Mouse (Mus musculus) intestine, embryonic 14.5 days (tissue): ENCODE measurements at regions not wholly inside any gene's neighbourhood (a gene's known extent, or its start where the extent isn't known, plus 50 kb on each side); places are given as distances from the start of the nearest gene placed in this dataset.

Source experiments
- ATAC-seq: fragments of 200-750 bp; cut with Nextera tagmentation; replicated peaks from 2 replicates; pipeline ENCODE4 v1.8.0; 2017; ENCODE audit warnings: low read depth, moderate number of reproducible peaks, moderate TSS enrichment, moderate library complexity; ENCODE audit not compliant: low FRiP score, low TSS enrichment
- DNase-seq: peaks from one replicate; pipeline ENCODE4 v3.0.0-alpha.2; 2018; ENCODE audit warnings: low spot score
- H3K27ac ChIP-seq: fragments of 300-500 bp; sonication (generic); 2 replicates; pipeline ENCODE4 v1.5.1; 2014; ENCODE audit warnings: low read depth, mild to moderate bottlenecking, control low read depth
- H3K27me3 ChIP-seq: fragments of 300-500 bp; sonication (generic); replicated peaks from 2 replicates; pipeline ENCODE4 v1.6.1; 2014; ENCODE audit warnings: low read length, control low read depth; ENCODE audit not compliant: control insufficient read depth, insufficient read depth
- H3K36me3 ChIP-seq: fragments of 300-500 bp; sonication (generic); 2 replicates; pipeline ENCODE4 v1.6.1; 2014; ENCODE audit warnings: low read length, control low read depth; ENCODE audit not compliant: control insufficient read depth, insufficient read depth
- H3K4me1 ChIP-seq: fragments of 300-500 bp; sonication (generic); replicated peaks from 2 replicates; pipeline ENCODE4 v1.6.1; 2014; ENCODE audit warnings: low read length, control low read depth, mixed read lengths; ENCODE audit not compliant: control insufficient read depth, insufficient read depth
- H3K4me2 ChIP-seq: fragments of 300-500 bp; sonication (generic); 2 replicates; pipeline ENCODE4 v1.6.1; 2014; ENCODE audit warnings: low read length
- H3K4me3 ChIP-seq: fragments of 300-500 bp; sonication (generic); 2 replicates; pipeline ENCODE4 v1.5.1; 2014; ENCODE audit warnings: low read depth, low read length, control low read depth, mixed read lengths
- H3K9ac ChIP-seq: fragments of 300-500 bp; sonication (generic); 2 replicates; pipeline ENCODE4 v1.6.1; 2014; ENCODE audit warnings: mild to moderate bottlenecking, low read length
- H3K9me3 ChIP-seq: fragments of 300-500 bp; sonication (generic); 2 replicates; pipeline ENCODE4 v1.6.1; 2016; ENCODE audit warnings: low read length, control low read depth; ENCODE audit not compliant: control insufficient read depth
- WGBS: fragments of 180-500 bp; shearing (Covaris S2); extraction: QIAGEN DNeasy Blood & Tissue Kit; methylation state at CpG from one replicate; pipeline ENCODE4 v1.1.7; 2014; 5-methylcytosine and 5-hydroxymethylcytosine counted together

DNA sequence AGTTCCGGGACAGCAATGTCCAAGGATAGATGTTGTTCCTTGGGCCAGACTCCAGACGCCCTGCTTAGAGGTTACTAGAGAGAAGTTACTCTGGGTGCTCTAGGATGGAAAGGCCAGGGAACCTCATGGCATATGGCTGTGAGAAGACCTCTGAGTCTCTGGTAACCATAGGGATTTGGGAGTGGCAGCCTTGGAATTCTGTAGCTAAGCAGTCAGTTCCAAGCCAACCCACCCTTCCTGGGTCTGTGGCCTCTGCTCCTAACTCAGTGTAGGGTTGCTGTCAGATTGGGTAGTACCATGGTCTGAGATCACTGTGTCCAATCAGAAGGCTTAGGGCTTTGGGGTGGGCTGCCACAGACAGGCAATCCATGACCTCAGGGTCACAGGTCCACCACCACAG, 82.3 kb upstream of the Actrt2 start:
- no peak overlapping the region for H3K9ac ChIP-seq
- no peaks in the 10 kb centered on the region for H3K4me1 ChIP-seq
- H3K4me2 ChIP-seq = no peak overlapping the region
- no peaks in the 10 kb centered on the region for H3K27me3 ChIP-seq
- no peaks in the 10 kb centered on the region for H3K36me3 ChIP-seq
- 86% methylated on average over 2 of the region's 2 CpGs for WGBS
- H3K9me3 ChIP-seq = no peaks in the 10 kb centered on the region
- H3K4me3 ChIP-seq = no peak overlapping the region
- H3K27ac ChIP-seq = no peak overlapping the region
- ATAC-seq (no peak), DNase-seq (no peak)

DNA sequence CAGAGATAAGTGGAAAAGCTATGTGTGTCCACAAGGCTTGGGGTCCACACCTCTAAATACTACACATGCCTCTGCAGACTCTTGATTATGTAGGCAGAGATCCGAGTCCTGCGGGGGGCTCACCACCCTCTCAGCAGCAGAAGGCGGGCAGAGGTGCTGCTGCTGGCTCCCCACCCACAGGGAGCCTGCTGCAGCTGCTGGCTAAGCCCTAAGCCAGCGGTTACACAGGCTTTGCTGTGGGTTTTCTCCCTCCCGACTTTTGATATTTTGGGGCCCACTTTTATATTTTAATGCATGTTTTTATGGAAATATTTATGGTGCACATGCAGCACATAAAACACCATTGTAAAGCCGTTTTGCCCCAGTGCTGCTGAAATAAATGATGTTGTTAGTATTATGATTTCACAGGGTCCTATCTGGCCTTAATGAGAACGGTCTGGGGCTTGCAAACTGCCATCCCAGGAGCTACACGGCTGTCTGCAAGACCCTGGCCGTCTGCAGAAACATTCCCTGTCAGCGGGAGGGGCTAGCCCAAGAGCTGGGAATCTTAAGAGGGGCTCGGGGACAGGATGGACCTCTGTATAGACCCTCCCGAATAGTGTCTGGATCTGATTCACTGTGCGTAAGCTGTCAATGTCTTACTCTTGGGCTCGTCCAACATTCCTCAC, 82.9 kb upstream of the Actrt2 start:
- Histone ChIP-seq H3K9me3 (no peaks in the 10 kb centered on the region), H3K27ac (no peak overlapping the region), H3K36me3 (no peaks in the 10 kb centered on the region), H3K27me3 (no peaks in the 10 kb centered on the region), H3K4me1 (no peaks in the 10 kb centered on the region), H3K9ac (no peak overlapping the region), H3K4me2 (no peak overlapping the region), H3K4me3 (no peak overlapping the region)
- WGBS = 51% methylated on average over 14 of the region's 14 CpGs
- DNase-seq (no peak), ATAC-seq (no peak)

DNA sequence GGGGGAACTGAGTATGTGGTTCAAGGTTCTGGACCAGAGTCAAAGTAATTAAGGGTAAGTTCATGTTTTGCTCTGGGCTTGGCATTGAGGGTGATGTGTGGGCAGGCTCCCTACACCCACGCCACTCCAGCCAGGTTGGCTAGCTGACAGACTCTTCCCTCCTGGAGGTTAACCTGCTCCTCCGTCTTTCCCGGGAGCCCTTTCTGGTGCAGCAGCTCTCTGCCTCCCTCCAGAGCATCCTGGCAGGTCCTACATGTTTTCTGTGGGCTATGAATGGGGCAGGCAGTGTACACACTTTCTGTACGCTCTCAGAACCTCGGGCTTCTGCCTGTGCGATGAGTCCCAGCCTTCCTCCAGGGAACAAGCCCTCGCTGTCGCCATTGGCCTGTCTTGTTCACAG, 82.8 kb upstream of the Ttc34 start:
- no peak overlapping the region for H3K27ac ChIP-seq
- no peaks in the 10 kb centered on the region for H3K36me3 ChIP-seq
- no peak overlapping the region for H3K9ac ChIP-seq
- DNase-seq = no peak
- ATAC-seq = no peak
- H3K27me3 ChIP-seq = no peaks in the 10 kb centered on the region
- no peaks in the 10 kb centered on the region for H3K9me3 ChIP-seq
- H3K4me2 ChIP-seq = no peak overlapping the region
- no peak overlapping the region for H3K4me3 ChIP-seq
- no peaks in the 10 kb centered on the region for H3K4me1 ChIP-seq
- 64% methylated on average over 8 of the region's 8 CpGs for WGBS

DNA sequence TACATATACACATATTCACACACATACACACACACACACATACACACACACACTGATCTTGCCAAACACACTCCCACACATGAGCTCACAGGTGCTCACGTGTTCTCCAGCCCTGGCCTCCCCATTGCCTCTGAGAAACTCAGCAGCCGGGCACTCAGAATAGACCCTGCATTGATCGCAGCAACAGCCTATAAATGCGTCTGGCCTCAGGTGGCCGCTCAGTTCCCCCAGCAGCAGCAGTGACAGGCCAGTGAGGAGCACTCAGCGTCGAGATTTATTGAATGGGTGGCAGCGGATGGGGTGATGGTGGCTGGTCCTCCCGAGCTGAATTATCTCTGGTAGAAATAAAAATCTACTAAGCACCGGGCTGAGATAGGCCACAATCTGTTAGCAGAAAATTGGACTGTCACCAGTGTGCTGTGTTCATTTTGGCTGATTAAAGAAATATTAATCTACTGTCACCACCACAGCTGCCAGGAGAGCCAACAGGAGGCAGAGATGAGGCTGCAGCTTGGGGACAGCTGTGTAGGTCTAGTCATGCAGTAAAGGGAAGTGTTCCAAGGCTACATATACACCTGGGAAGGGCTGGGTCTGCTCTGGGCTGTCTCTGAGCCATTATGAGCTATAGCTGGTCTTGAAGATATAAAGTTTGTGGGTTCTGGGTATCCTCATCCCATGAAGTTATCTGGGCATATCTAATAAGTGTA, 80.4 kb upstream of the Ttc34 start:
- Histone ChIP-seq H3K9ac (no peak overlapping the region), H3K9me3 (no peaks in the 10 kb centered on the region), H3K4me3 (no peak overlapping the region), H3K27me3 (no peaks in the 10 kb centered on the region), H3K36me3 (no peaks in the 10 kb centered on the region), H3K4me1 (no peaks in the 10 kb centered on the region), H3K27ac (no peak overlapping the region), H3K4me2 (no peak overlapping the region)
- DNase-seq (no peak), ATAC-seq (no peak)
- 77% methylated on average over 10 of the region's 10 CpGs for WGBS

DNA sequence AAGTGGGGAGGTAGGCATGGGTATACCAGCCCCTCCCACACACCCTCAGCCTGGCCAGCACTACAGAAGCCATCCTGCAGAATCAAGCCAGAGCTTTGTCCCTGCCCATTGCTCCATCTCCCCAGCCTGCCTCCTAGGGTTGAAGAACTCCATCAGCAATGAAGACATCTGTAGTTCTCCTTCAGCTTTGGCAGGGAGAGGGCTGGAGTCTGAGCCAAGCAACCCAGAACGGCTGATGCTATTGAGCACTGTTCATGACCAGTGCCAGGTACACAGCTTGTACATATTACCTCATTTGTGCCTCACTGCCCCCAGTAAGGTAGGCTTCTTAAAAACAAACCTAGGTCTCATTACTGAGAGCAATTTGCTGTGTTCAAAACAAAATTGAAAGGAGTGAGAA, 77.4 kb upstream of the Ttc34 start:
- DNase-seq (no peak), ATAC-seq (no peak)
- Histone ChIP-seq H3K9me3 (no peaks in the 10 kb centered on the region), H3K27ac (no peak overlapping the region), H3K4me3 (no peak overlapping the region), H3K27me3 (no peaks in the 10 kb centered on the region), H3K36me3 (no peaks in the 10 kb centered on the region), H3K4me1 (no peaks in the 10 kb centered on the region), H3K4me2 (no peak overlapping the region), H3K9ac (no peak overlapping the region)
- WGBS = 88% methylated on average over 1 of the region's 1 CpGs

DNA sequence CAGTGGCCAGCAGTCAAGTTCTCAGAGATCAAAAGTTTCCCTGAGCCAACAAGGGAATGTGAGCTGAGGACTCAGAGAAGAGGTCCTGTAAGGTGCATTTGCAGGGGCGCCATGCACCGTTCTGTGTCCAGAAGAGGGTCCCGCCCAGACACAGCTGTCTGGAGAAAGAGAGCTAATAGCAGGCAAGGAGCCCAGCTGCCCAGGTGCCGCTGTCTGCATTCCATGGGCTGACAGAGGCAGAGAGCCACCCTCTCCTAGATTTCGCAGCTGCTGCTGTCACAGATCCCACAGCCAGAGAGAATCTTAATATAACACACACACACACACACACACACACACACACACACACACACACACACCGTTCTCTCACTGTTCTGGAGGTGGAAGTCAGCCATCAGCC, 73.0 kb upstream of the Ttc34 start:
- Histone ChIP-seq H3K4me2 (no peak overlapping the region), H3K4me3 (no peak overlapping the region), H3K27me3 (no peaks in the 10 kb centered on the region), H3K27ac (no peak overlapping the region), H3K9ac (no peak overlapping the region), H3K4me1 (no peaks in the 10 kb centered on the region), H3K9me3 (no peaks in the 10 kb centered on the region), H3K36me3 (no peaks in the 10 kb centered on the region)
- 65% methylated on average over 6 of the region's 6 CpGs for WGBS
- no peak for ATAC-seq
- DNase-seq = no peak

DNA sequence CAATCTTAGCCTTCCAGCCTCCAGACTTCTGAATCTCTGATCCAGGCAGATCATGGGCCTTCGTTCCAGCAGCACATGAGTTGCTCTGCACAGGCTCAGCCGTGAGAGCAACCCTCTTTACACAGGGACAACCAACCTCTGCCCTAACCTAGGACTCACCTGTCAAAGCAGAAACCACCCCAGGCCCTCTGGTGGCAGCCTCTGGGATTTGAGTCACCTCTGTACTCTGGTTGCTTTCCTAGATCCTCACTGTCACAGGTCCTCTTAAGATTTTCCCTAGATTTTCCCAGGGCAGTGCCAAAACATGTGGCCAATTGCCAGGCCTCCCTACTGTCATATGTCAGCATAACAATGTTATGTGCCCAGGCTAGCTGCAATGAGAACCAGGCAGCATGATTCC, 71.1 kb upstream of the Ttc34 start:
- Histone ChIP-seq H3K4me1 (no peaks in the 10 kb centered on the region), H3K4me3 (no peak overlapping the region), H3K9ac (no peak overlapping the region), H3K36me3 (no peaks in the 10 kb centered on the region), H3K9me3 (no peaks in the 10 kb centered on the region), H3K4me2 (no peak overlapping the region), H3K27ac (no peak overlapping the region), H3K27me3 (no peaks in the 10 kb centered on the region)
- ATAC-seq = no peak
- WGBS = 43% methylated on average over 2 of the region's 2 CpGs
- no peak for DNase-seq

DNA sequence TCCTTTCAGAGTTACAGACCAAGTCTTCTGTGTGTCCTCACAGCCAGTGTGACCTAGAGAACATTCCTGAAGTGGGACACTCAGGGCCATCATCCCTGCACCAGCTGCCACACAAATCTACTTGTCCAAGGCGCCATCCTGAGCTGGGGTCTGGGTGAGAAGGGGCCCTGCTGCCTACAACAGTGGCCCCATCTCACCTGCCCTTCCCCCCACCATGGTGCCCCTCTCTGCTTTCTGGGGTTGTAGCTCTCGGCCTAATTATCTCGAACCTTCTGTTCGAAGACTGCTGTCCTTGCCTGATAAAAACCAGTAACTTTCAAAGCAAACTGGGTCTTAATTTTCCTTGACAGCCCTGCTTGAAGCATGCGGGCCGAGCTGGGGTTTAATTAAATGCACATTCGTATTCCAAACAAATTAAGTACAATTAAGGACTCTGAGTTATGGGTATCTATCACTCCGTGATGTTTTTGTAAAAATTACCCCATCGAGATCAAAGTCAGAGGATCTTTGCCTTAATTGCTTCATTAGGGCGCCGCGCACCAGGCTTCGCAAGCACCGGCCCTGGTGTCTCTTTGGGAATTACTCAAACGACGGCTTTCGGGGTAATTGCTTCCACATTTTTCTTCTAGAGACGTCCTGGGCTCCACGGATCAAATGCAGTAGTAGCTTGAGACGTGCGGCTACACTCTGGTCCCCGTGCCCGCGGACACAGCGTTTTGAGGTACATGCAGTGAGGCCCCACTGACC, 65.8 kb upstream of the Ttc34 start:
- Histone ChIP-seq H3K27ac (no peak overlapping the region), H3K27me3 (no peaks in the 10 kb centered on the region), H3K9ac (no peak overlapping the region), H3K9me3 (no peaks in the 10 kb centered on the region), H3K4me2 (no peak overlapping the region), H3K4me3 (no peak overlapping the region), H3K36me3 (no peaks in the 10 kb centered on the region), H3K4me1 (no peaks in the 10 kb centered on the region)
- DNase-seq (no peak), ATAC-seq (no peak)
- WGBS = 53% methylated on average over 25 of the region's 25 CpGs
